Mouse (Mus musculus) ES-E14 (cell line): ENCODE data around the gene Ndufs2.

Experiments used
- HCFC1 ChIP-seq: IDR thresholded peaks from 2 replicates; pipeline ENCODE4 v1.6.1; 2012; ENCODE audit warnings: low read length, inconsistent platforms, borderline replicate concordance; ENCODE audit not compliant: insufficient read depth
- ZC3H11A ChIP-seq: IDR thresholded peaks from 2 replicates; pipeline ENCODE4 v1.6.1; 2012; ENCODE audit warnings: low read depth, mild to moderate bottlenecking, inconsistent platforms, low read length, borderline replicate concordance

- TF ChIP-seq HCFC1: no peak
- no peak for TF ChIP-seq ZC3H11A
Measured at GRCm38 (mm10) chr1:171234538-171234937, 16.6 kb downstream of the Ndufs2 start.
